Mouse (Mus musculus) adrenal gland (tissue): ENCODE measurements around the gene Zfp324.

Source experiments
- intact Hi-C: fragments of 180-260 bp; cut with DNase I; formaldehyde crosslinking; loops from one replicate; pipeline ENCODE4 v1.15.1; 2025

Zfp324 gene

GRCm38 (mm10) chr7:13007341-13008092, 41.9 kb downstream of the Zfp324 start:
- intact Hi-C loops = loop anchor here (2.0 to 5.0 kb wide), 2 partner anchors 39 to 95 kb away; no protein-coding TSS in a partner anchor

DNA sequence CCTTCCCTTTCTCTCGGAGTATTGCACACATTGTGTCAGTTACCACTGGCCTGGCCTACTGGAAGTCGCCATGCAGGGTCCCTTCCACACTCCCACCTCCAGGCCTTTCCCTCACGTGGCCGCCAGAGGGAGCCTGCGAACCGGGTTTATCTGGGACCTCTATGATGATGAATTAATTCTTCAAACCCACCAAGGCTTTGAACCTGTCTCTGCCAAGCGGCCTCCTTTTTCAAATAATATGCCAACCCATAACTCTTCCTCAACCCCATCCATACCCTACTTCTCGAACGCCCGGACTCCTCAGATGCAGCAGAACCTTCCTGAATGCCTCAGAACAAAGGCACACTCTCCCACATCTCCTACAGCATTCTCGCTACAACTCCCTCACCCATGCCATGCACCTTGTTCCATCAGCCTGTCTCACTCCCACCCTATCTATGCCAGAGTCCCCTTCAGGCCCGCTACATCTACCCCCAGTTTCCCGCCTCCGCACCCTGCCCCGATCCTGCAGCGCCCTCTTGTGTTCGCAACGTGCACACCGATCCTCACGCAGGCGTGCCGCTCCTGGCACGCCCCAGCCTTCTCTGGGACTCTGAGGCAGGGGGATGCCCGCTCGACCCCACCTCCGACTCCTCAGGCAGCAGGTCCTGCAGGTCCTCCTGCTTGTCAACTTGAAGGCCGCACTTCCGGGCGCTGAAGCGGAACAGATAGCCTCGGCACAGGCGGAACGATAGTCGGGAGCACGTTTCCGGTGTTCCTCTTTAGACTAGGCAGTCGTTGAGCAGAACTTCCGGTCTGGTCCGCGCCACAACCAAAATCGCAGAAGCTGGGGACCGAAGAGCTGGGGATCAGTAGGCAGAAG, 43.7 kb downstream of the Zfp324 start:
- intact Hi-C loops = loop anchor here (2.0 to 5.0 kb wide), 2 partner anchors 37 to 97 kb away; no protein-coding TSS in a partner anchor

DNA sequence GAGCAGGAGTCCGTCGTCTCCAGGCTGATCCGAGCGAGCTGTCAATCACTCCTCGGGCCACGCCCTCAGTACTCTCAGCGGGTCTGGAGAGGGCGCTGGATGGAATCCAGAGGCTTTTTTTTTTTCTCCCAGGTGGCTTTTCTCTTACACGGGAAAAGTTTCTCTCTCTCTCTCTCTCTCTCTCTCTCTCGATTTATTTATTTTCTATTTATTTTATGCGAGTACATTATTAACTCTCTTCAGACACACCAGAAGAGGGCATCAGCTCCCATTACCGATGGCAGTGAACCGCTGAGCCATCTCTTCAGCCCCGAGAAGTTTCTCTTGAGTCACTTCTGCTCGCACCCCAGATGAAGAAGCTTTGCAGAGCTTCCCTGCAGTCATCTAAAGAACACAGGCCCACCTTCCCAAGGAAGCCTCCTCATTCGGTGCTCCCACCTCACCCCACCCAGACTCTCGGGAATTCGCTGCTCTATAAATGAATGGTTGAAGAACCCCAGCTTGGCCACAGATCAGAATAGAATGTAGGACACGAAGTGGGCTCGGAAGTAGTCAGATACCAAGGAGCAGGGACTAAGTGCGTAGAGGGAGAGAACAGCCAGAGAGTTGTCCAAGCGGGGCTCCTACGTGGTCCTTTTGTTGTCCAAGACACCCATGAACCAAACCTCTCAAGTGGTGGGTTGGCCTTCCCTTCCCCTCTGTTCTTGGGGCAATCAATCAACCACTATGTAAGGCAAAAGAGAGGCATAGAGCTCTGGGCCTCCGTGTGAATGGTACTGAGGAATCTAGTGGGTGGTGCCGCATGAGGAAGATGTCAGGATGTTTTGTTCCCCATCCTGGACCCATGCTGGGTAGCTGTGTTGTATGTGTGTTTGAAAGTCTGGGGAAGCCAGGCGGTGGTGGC, 44.6 kb downstream of the Zfp324 start, which contains the start of gene Zbtb45:
TSS of gene Zbtb45 (minus strand) at position 30 of the 904 bp plus-strand sequence.
- intact Hi-C loops = no loop called here

- intact Hi-C loops = no loop called here
Measured at GRCm38 (mm10) chr7:13013671-13014070, 48.0 kb downstream of the Zfp324 start.

DNA sequence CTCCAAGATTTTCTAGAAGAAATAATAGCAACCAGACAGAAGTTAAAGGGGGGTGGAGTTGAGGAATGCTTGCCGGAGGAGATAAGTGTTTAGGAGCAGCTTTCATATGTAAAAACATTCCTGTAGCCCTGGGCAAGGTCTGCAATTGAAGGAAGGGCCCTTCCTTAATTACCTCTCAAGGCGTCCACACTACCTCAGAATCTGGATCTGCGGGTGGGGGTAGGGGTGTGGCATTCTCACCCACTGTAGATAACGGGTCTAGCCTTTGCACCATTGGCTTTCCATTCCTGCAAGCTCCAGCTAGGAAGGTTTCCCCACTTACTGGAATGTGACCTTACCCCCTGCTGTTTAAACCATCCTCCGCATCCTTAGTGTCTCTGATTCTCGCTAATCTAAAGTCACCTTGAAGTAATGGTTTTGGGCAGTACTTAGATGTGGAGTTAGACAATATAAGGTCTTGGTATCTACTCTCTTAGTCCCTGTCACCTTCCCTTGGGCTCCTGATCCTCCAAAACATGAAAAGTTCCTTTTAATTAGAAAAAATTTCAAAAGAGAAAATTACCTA, 48.7 kb downstream of the Zfp324 start:
- intact Hi-C loops = no loop called here

GRCm38 (mm10) chr7:13015217-13015616, 49.6 kb downstream of the Zfp324 start:
- intact Hi-C loops = no loop called here

GRCm38 (mm10) chr7:13022773-13023535, 57.3 kb downstream of the Zfp324 start:
- intact Hi-C loops = no loop called here
